8 mouse cellular contexts compared by ENCODE assay signal in the genomic region with DNA sequence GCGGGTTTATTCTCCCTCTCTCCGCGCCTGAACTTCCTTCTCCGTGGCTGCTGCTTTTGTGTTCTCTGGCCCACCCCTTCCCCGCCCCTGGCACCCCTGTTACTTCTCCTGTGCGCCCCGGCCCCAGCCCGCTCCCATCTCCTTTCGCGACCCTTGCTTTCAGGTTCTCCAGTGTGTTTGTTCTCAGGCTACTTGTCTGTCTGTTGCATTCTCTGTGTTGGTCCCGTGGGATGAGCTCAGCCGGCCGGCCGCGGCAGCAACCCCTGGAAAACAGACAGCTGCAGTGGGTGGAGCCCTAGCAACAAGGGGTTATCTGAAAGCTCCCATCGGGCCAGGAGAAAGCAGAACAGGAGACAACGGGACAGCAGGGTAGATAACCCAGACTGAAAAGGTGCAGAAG. TPM values are rescaled to one million over a fixed set of nuclear protein-coding genes. Genes with fewer than 3 reads are reported as not detected.
DNase-seq lines count a peak whose midpoint lies in the region; ATAC-seq and TF ChIP-seq lines count a peak whose summit lies in the region.
"Had no signal": no experiment of that assay in that cellular context is flagged by ENCODE, and none has a peak within 500 bp of the region (broad histone marks: within the 10 kb centered on the region; RNA-seq: fewer than 3 reads in every experiment).

No protein-coding gene starts in this region.

- H3K9me3 ChIP-seq in ES-E14 (ENCODE audit: control insufficient read depth, insufficient read depth, low read depth, low read length), result no peaks in the 10 kb centered on the region
- H3K9me3 ChIP-seq in midbrain, embryonic 10.5 days (replicated peaks), result peaks cover 4% of the 10 kb centered on the region; the same call in 1 of the 2 replicates

- H3K27me3 ChIP-seq in midbrain, embryonic 10.5 days (ENCODE audit: low read depth, poor library complexity, severe bottlenecking), result peaks cover 79% of the 10 kb centered on the region

- H3K4me1 ChIP-seq in ES-E14 (ENCODE audit: control insufficient read depth in 2 of 2, insufficient read depth in 2 of 2, low read length in 2 of 2, poor library complexity in 1 of 2), result peaks cover 15 to 30% of the 10 kb centered on the region in 2 experiments
- peaks cover 32% of the 10 kb centered on the region for H3K4me1 ChIP-seq in midbrain, embryonic 10.5 days

- peak overlapping the region; percentile 54 to 71 for H3K4me3 ChIP-seq in ES-E14 (ENCODE audit: insufficient read depth in 1 of 2, low read depth in 1 of 2, low read length in 2 of 2, poor library complexity in 1 of 2, severe bottlenecking in 1 of 2)
- H3K4me3 ChIP-seq in midbrain, embryonic 10.5 days, result peak overlapping the region; percentile 51

- intact Hi-C loops in heart, postnatal 10 days (cut with DNase I), result no loop called here

- peak overlapping the region; percentile 67 for H3K27ac ChIP-seq in ES-E14 (ENCODE audit: insufficient read depth, low read depth, low read length, poor library complexity, severe bottlenecking)
- peak overlapping the region; percentile 70 for H3K27ac ChIP-seq in midbrain, embryonic 10.5 days (replicated peaks)

- peak overlapping the region; percentile 70 for H3K9ac ChIP-seq in ES-E14 (ENCODE audit: insufficient read depth, low read depth, low read length, poor library complexity, severe bottlenecking)

- no peak for DNase-seq in ES-E14 (ENCODE audit: low read depth, low spot score)
- peak; percentile 17 to 23 for DNase-seq in heart, postnatal 10 days
- peak; percentile 66 for DNase-seq in midbrain, embryonic 10.5 days (ENCODE audit: low spot score)
- no peak for DNase-seq in right cerebral cortex, adult 2 months (ENCODE audit: low spot score in 2 of 2)
- DNase-seq in urinary bladder, adult 2 months (ENCODE audit: low spot score), result no peak
- DNase-seq in spleen, adult 18-20 months, result no peak

- in situ Hi-C loops in ES-E14 (cut with MboI; ENCODE audit: low sequenced_read_pairs in 2 of 2, unreplicated experiment in 2 of 2), result no loop called here

- H3K36me3 ChIP-seq in ES-E14 (ENCODE audit: control insufficient read depth, insufficient read depth, low read length, poor library complexity, severe bottlenecking), result no peaks in the 10 kb centered on the region
- no peaks in the 10 kb centered on the region for H3K36me3 ChIP-seq in midbrain, embryonic 10.5 days

- 0 out of 2 replicates have a peak, but pooled peaks have one; percentile 32 for ATAC-seq in common myeloid progenitor, adult 5-6 weeks (replicated peaks; ENCODE audit: low read depth, poor library complexity, severe bottlenecking)

- 2% methylated on average over 17 of the region's 17 CpGs for WGBS in midbrain, embryonic 10.5 days

TF ChIP-seq in ES-E14, 5 proteins besides CTCF, POLR2A, EP300 and RAD21:
- TF ChIP-seq HCFC1 (IDR thresholded peaks at IDR 0.05; ENCODE audit: borderline replicate concordance, insufficient read depth, low read length) (no peak), CHD2 (IDR thresholded peaks at IDR 0.05; ENCODE audit: low read depth, low read length) (no peak), ZC3H11A (IDR thresholded peaks at IDR 0.05; ENCODE audit: borderline replicate concordance, low read depth, low read length) (no peak), ZNF384 (IDR thresholded peaks at IDR 0.05; ENCODE audit: low read depth, low read length) (no peak), MAFK (IDR thresholded peaks at IDR 0.05; ENCODE audit: insufficient read depth, low read depth, low read length) (no peak)

RNA-seq across cellular contexts. Expression of a gene that starts 21.4 kb away (rescaled TPM):
- total RNA-seq in ES-E14 (2012; rRNA removed), result 1.3 TPM in 1 of 2 replicates, not detected in the other
- total RNA-seq in common myeloid progenitor, adult 5-6 weeks (2017), result not detected in 2 replicates
- not detected for total RNA-seq in heart, postnatal 10 days (2021)
- not detected in 2 replicates for polyA plus RNA-seq in midbrain, embryonic 10.5 days (2016; fragmentation: Nextera tagmentation; extraction: Ambion mirVana)
- not detected in 2 replicates for polyA plus RNA-seq in urinary bladder, adult 2 months (2012; rRNA removed)
- total RNA-seq: liver, adult 2 months had no signal
- polyA plus RNA-seq: liver, adult 2 months had no signal

RNA-seq across cellular contexts. Expression of a gene that starts 25.1 kb away (rescaled TPM):
- 7.1 and 11.6 TPM in 2 replicates for total RNA-seq in ES-E14 (2012; rRNA removed)
- total RNA-seq in common myeloid progenitor, adult 5-6 weeks (2017), result 1.8 and 3.7 TPM in 2 replicates
- 1 to 10 TPM in 1 of 2 experiments, under 1 TPM in 1; 0.74 to 1.1 TPM for total RNA-seq in heart, postnatal 10 days (2021)
- 16.0 and 16.3 TPM in 2 replicates for polyA plus RNA-seq in midbrain, embryonic 10.5 days (2016; fragmentation: Nextera tagmentation; extraction: Ambion mirVana)
- polyA plus RNA-seq in urinary bladder, adult 2 months (2012; rRNA removed), result 5.3 and 5.6 TPM in 2 replicates

Comparison
In these comparisons a context has a peak if more than half of its experiments do, and no peak if none do; other contexts are left out.
1. DNase-seq: peak in heart, postnatal 10 days (2 of 2) and midbrain, embryonic 10.5 days (single experiment); none in ES-E14 (single experiment), right cerebral cortex, adult 2 months (0 of 2), urinary bladder, adult 2 months (single experiment) and spleen, adult 18-20 months (0 of 2).